Mouse (Mus musculus): Measurements from ENCODE around the gene Frmd4a.

DNA sequence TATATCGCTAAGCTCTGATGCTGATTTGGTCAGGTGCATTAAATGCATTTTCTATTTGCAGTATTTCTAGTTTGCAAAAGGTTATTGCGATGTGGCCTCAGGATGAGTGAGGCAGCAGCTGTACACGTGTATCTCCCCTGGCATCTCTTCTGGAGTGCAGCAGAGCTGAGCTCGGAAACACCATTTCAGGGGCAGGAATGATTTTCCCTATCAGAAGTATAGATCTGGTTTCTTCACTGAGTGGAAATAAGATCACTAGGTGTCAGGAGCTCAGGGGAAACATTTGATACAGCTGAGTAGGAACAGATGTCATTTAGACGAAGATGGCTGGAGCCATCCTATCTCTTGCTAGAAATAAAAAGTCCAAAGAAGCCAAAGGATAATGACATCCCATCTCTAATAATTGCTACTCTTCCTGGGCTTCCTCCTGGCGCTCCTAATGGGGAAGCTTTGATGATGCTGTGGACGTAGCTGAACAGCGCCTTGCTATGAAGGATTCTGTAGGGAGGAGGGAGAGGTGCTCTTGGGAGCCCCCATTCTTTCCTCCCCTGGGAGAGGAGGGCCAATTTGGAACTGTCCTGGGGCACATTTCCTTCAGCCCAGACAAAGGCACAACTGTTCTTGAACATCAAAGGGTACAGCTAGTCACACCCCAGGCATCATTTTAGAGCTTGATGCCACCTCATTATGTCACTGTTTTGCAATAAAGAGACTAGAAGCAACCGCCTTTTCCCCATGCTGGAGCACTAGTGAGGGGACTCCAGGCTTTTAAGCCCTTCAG, 102.4 kb downstream of the Frmd4a start:
- TF ChIP-seq CTCF (IDR thresholded peaks at IDR 0.05; ENCODE audit: low read depth) (no peak), EP300 (IDR thresholded peaks at IDR 0.05; ENCODE audit: low read depth) (no peak)

Data from heart, postnatal 0 days (tissue).